Mouse (Mus musculus): ENCODE data around the gene Dalrd3.
"Not testable (repeated sequence)": the region's sequence is repeated elsewhere in the genome, so short reads cannot be mapped to it uniquely, and the experiment has no call there.

The Dalrd3 gene

DNA sequence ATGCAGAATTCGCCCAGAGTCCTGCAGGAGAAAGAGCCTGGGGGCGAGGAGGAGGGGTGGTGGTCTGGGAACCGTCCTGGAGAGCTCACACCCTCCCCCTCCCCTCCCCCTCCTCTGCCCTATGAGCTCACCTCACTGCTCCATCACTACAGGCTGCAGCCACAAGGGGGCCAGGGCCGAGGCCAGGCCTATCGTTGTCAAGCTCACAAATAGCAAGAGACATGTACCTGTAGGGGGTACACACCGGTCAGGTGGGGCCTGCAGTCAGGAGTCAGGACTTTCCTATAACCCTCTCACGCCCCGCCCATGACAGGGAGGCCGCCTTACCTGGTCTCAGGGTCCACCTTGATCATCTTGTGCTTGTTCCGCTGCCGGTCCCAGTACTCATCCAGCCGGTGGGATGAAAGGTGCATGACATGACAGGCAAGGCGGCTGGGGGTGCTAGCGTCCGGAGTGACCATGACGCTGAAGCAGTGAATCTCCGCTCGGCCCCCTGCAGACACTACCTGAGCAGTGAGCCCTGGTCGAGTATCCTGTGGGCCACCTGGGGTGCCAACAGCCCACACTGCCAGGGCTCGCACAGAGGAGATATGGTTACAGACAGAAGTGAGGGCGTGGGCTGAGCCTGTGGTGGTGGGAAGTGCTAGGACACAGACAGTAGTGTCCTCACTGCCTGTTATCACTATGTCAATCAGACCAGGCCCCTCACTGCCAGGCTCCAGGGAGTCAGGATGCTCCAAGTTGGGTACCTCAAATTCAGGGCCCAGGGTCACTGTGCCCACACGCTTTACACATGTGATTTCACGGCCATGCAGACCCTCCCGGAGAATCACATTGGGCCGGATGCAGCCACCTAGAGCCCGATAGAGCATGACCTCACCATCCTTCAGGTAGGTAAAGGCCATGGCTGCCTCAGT lies 4.3 kb downstream of the Dalrd3 start:
- DNase-seq (ENCODE audit: low read depth, low spot score): peak; percentile 90

DNA sequence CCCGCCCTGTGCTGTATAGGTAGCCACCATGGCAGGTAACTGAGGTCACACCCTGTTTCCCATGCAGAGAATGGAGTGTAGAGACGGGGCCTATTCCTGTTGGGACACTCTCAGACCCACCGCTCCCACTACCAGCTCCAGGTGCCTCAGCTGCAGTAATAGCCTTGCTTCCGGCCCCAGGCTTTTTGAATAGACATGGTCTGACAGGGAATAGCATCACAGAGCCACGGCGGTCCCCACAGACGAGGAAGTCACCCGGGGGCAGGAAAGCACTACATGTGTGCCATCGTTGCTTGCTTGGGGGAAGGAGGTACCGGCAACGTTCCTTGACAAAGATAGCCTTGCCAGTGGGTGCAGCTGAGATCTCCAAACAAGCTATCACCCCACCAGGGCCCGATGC lies 5.2 kb downstream of the Dalrd3 start:
- no peak for DNase-seq (ENCODE audit: low read depth, low spot score)

DNA sequence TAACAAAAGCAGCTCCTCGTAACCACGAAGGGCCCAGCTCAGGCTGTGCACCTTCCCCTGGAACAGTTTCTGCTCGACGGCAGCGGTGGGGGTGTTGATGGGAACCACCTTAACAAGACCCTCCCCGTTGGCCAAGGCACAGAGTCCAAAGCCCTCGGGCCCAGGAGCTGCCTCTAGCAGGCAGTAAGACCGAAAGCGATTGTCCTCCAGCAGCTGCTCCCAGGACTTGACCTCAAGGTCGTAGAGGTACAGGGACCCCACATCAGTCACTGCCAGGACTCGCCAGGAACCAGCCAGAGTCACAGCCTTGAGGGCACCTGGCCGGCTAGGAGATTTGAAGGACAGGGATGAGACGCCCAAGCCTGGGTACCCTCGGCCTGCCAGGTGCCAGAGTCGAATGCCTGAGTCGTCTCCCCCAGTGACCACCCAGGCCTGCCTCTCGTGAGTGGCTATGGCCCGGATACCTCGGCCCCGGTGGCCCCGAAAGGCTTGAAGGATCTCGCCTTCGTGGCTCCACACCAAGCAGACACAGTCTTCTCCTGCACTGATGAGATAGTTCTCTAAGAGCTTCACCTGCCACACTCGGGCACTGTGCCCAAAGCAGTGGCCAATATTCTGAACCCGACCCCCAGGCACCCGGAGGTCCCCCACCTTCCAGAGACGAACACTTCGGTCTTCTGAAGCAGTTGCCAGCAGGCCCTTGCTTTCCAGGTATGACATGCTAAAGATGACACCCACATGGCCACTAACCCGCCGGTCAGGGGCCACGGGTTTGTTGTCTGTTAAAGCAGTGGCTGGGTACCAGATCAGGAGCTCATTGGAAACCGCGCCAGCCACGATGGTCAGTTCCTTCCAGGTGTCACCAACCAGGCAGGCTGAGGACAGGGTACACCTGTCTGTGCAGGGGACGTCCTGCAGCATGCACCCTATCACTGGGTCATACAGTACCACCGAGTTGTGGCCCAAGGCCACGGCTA lies 5.9 kb downstream of the Dalrd3 start:
- DNase-seq (ENCODE audit: low read depth, low spot score): no peak

DNA sequence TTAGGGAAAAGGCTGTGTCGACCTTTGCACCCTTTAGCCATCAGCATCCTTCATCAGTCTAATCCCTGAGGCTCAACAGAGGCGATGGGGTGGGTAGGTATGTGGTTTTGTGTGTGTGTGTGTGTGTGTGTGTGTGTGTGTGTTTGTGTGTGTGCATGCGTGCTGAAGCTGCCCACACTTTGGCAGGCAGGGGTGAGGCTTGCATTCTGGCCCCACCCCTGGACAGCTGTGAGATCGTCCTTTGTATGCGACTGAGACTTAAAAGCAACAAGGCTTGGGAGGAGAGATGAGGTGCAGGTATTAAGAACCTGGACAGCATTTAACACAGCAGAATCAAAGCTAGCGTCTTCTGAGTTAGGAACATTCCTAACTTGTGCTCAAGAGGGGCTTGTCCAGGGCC lies 7.3 kb downstream of the Dalrd3 start:
- no peak for DNase-seq (ENCODE audit: low read depth, low spot score)

DNA sequence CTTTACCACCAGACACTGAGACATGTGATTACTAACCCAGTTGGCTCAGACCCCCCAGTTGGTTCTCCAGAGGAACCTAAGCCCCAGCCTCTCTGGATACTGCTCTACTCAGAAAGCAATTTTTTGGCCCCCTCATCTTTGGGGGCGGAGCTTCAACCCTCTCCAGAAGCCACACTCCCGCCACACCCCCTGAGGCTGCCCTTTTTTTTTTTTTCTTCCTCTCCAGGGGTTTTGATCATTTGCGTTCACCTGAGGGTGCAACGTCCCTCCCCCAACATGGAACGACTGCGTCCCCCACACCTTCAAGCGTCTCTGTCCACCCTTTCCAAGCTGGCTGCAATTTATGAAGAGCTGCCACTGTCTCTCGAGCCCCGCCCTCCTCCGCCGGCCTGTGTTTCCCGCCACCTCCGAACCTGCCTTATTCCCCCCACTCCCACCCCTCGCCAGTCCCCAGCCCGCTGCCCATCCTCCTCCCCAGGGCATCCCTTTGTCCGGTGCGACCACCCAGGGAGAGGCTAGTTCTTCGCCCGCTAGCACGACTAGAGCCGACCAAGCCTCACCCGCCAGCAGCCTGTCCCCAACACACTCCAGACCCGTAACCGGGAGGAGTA lies 8.4 kb downstream of the Dalrd3 start:
- DNase-seq (ENCODE audit: low read depth, low spot score): peak; percentile 64

DNA sequence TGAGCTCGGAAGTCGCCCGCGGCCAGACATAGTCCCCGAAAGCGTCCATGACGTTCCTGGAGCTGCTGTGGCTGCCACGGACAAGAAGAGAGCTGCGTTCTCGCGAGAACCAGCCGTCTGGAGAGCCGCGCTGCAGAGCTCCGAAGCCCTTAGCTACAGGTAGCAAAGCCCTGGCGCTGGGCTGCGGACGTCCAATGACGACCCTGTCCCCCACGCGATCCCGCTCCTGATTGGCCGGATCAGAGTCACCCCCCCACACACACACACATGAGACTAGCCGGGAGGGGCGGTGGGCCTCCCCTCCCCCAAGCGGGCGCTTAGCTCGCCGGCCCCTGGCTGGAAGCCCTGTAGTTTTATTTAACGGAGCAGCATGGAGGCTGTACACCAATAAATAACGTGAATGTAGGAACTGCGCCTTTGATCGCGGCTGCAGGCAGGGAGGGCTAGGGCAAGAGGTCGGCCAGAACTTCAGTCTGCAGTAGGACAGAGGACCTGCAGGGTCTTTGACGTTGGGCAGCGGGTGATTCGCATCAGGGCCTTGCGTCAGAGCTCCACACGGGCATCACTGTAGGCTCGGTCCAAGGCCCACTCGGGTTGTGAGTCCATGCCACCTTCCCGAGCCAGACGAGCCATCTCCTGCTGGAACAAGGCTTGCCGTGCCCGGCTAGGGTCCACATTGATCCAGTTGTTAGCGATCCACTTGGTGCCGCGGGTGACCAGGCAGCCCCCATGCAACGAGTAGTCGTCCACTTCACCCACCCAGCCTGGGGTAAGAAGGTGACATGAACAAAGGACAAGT lies 9.1 kb downstream of the Dalrd3 start, which contains the start of gene Wdr6:
Gene Wdr6 (minus strand): TSS at position 195 of the 799 bp plus-strand sequence.
- DNase-seq (ENCODE audit: low read depth, low spot score): peak; percentile 98

DNA sequence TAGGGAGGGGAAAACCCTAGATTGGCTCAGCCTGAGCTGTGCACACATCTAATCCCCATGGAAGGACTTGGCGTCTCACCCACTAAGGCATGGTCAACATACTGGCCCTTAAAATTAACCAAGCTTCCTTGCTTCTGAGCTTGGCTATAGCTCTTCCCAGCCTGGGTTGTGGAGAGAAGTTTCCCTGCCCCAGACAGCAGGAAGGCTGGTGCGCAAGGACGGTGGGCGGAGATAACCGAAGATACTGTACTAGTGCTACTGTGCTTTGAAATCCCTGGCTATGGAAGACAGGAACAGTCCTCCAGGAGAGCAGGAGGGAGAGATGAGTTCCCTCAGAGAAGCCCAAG lies 9.6 kb downstream of the Dalrd3 start:
- DNase-seq (ENCODE audit: low read depth, low spot score): no peak

DNA sequence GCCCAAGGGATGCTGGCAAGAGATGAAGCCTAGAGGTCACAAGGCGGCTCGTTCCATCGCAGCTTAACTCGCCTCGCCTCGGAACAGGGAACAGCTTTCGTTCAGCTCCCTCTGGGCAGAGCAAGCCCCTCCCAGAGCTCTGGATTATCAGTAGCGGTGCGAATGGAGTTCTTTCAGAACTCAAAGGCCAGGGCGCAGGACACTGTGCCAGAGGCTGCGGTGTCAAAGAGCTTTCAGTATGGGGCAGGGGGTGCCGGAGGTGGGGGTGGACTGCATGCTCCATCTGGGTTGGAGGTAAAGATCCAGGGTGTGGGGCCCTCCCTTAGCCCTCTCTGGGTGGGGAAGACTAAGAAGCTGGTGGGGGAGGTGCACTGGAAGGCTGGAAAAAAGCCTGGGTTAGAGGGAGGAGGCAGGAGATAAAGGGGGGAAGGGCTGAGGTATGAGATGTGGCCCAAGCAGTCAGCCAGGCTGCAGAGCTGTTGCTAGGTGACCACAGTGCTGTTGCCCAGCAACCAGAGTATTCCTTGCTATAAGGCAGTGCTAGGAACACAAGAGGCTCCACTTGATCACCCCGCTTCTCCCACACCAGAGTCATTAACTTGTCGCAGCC lies 18.0 kb downstream of the Dalrd3 start:
- DNase-seq (ENCODE audit: low read depth, low spot score): peak; percentile 99

DNA sequence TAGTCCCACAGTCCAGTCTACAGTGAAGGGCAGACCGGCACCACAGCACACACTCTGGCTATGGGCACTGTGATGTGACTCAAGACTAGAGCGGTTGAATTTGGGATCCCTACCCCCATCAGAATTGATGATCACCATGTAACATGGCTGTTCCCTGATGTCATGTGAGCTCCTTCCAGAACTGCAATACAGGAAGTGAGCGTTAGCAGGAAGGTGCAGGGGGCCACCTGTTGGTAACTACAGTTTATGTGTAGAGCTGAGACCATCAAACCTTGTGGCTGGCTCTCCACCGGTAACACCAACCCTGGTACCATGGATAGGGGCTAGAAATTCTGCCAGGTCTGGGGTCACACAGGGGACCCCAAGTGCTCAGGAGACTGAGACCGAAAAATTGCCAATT lies 19.5 kb downstream of the Dalrd3 start:
- peak; percentile 68 for DNase-seq (ENCODE audit: low read depth, low spot score)

DNA sequence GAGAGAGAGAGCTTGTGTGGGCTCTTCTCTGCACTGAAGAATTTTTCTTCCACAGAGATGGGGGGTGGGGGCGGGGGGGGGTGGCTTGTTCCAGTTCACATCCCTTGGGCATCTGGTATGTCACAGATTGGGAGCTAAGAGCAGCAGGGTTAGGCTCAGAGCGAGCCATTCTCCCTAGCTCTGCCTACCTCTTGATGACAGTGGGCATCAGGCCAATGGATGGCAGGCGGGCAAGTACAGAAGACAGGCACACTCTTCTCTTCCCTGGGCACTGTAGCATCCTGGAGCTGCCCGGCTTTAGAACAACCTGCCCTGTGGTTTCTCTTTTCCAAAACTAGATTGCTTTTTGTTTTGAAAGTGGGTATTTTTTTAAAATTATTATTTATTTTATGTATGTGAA lies 21.8 kb downstream of the Dalrd3 start:
- DNase-seq (ENCODE audit: low read depth, low spot score): no peak

DNA sequence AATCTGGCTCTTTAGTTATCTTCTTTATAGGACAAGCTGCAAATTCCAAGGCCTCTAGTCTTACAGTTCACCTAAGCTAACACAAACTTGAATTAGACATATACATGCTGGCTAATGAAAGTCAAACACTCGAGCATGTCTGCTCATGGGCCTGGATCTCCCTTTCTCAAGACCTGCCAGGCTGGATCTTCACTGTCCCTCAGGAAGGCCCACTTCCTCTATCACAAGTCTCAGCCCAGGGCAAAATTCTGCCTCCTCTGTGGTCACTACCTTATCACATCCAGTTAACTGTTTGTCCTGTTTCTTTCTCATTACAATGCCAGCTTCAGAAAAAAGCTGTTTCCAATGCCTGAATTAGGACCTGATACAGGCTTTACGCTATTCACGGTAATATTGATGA lies 24.7 kb downstream of the Dalrd3 start:
- DNase-seq (ENCODE audit: low read depth, low spot score): no peak

DNA sequence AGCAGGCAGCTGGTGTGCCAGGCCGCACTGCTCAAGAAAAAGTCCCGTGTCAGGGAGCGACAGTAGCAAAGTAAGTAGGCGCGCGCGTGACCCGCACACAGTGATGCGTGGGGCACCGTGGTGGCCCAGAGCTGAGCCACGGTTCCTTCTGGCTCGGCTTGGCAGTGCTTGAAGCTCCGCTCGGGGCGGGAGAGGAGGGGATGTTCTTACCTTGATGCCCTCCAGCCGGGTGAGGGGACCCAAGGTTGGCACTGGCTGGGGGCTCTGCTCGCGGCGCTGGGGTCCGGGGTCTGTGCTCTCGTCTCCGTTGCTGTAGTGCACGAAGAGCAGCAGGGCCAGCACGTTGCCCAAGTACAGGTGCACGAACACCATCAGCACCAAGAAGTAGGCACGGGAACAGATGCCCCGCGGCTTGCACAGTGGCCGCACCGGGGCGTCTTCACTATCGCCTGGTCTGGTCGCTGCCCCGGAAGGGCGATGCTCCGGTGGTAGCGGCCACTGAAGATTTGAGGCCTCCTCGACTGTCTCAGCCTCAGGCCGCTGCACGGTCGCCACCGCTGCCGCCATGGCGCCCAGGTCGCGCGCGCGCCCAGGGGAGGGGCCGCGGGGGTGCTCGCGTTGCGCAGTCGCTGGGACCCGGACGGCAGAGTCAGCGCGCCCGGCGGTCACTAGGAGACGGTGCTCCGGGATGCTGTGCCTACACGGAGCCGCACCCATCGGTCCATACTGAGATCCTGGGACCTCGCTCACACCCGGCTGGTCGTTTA lies 27.5 kb downstream of the Dalrd3 start, which contains the start of gene P4htm:
Gene P4htm (minus strand): TSS at position 670 of the 767 bp plus-strand sequence.
- peak; percentile 65 for DNase-seq (ENCODE audit: low read depth, low spot score)

DNA sequence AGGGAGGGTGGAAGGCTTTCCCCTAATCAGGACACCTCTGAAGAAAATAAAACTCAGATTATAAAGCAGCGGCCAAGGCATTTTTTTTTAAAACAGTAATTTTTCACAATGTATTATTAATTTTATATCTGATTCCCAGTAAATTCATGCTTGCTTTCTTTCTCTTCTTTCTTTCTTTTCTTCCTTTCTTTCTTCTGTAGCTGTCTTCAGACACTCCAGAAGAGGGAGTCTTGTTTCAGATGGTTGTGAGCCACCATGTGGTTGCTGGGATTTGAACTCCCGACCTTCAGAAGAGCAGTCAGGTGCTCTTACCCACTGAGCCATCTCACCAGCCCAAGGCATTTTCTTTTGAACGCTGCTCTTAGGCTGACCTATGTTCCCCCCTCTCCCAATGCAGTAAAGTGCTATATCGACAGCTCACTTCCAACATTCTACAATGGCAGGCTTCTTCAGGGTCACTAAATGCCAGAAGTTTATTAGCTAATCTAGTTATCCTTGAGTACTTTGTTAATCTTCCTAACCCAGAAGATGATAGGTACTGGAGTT lies 29.4 kb downstream of the Dalrd3 start:
- DNase-seq (ENCODE audit: low read depth, low spot score): no peak

DNA sequence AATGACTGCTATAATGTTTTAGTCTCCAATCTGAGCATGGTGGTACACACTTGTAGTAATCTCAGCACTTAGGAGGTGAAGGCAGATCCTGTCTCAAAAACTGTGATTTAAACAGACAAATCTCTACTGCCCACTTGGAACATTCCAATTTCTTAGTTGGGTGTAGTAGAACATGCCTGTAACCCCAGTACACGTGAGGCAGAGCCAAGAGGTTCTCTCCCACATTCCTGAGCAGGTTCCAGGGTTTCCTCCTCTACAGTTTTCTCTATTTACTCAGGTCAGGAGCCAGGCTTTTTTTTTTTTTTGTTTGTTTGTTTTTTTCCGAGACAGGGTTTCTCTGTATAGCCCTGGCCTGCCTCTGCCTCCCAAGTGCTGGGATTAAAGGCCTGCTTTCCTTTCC lies 30.3 kb downstream of the Dalrd3 start:
- DNase-seq (ENCODE audit: low read depth, low spot score): no peak

DNA sequence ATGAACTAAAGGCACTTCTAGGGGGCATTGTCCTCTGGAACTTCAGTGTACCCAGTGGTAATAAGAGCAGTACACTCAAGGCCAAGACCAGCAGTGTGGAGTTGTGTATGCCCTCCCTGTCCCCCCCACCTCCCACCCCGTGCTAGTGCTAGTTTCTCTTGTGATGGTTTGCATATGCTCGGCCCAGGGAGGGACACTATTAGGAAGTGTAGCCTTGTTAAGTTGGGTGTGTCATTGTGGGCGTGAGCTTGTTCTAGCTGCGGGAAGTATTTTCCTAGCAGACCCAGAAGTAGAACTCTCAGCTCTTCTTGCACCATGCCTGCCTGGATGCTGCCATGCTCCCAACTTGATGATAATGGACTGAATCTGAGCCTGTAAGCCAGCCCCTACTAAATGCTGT lies 32.3 kb downstream of the Dalrd3 start:
- DNase-seq (ENCODE audit: low read depth, low spot score): peak; percentile 62

DNA sequence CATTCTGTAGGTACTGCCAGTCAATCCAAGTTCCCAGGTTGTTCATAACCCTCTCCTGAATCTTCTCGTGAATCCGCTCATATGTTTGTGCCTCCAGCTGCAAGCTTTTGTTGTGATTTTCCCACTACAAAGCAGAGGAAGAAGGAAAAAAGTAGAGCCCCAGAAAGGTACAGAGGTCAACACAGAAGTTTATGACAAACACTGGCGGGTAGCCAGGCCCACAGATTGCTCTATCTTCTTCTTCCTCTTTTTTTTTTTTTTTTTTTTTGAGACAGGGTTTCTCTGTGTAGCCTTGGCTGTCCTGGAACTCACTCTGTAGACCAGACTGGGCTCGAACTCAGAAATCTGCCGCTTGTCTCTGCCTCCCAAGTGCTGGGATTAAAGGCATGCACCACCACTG lies 38.2 kb downstream of the Dalrd3 start:
- DNase-seq (ENCODE audit: low read depth, low spot score): not testable (repeated sequence)

DNA sequence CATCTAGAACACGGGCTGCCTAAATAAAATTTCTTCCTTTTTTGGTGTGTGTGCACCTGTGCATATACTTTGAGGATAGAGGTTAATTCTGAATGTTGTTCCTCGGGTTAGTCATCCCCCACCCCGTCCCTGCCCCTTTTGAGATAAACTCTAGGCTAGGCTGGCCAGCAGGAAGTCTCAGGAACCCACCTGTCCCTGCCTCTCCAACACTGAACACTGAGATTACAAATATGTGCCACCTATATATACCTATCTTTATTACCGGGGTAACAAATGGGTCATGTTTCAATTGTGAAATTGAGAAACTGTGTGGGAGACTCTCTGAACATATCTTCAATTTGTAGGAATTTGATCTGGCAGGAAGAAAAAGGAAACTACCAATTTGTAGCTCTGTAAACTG lies 39.2 kb downstream of the Dalrd3 start:
- DNase-seq (ENCODE audit: low read depth, low spot score): no peak

DNA sequence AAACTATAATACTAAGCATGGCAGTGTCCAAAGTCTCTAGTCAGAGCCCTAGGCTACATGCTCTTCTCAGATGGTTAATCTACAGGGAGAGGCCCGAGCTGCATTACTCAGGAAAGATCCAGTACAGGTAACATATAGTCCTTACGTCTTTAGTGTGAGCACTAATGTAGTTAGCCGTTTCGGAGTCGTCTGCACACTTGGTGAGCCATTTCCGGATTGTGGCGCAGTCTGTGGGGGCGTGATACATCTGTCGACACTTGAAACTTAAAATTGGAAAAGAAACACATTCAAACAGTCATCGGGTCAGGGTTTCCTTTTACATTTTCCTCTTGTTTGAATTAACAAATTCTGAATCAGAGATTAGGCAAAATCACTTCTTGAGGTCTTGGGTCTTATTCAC lies 41.8 kb downstream of the Dalrd3 start:
- DNase-seq (ENCODE audit: low read depth, low spot score): no peak

DNA sequence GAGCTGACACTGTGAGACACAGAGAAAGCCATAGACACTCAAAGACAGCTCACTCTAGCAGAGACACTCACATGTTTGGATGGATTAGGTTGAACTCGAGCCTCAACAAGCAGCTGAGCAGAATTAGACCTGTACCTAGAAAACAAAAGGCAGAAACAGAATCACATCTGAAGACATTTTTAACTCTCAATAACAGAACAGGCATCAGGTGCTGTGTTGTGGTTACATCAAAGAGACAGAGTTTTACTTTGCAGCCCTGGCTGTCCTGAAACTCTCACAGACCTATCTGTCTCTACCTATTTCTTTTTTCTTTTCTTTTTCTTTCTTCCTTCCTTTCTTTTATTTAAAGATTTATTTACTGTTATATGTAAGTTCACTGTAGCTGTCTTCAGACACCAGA lies 47.6 kb downstream of the Dalrd3 start:
- no peak for DNase-seq (ENCODE audit: low read depth, low spot score)

Measured in R1 (cell line).